Mouse (Mus musculus) thymus, postnatal 36 days (tissue): Measurements from ENCODE around the gene Tmprss12.
A peak's percentile ranks its signal among the peaks of the same experiment; 100 is the strongest.
"Not testable (repeated sequence)": the region's sequence is repeated elsewhere in the genome, so short reads cannot be mapped to it uniquely, and the experiment has no call there.

Experiments used
- DNase-seq, 2 experiments: peaks; one replicate each; pipeline ENCODE4 v3.0.0; 2022; ENCODE audit warnings: mixed read lengths in 2 of 2

The Tmprss12 gene

DNA sequence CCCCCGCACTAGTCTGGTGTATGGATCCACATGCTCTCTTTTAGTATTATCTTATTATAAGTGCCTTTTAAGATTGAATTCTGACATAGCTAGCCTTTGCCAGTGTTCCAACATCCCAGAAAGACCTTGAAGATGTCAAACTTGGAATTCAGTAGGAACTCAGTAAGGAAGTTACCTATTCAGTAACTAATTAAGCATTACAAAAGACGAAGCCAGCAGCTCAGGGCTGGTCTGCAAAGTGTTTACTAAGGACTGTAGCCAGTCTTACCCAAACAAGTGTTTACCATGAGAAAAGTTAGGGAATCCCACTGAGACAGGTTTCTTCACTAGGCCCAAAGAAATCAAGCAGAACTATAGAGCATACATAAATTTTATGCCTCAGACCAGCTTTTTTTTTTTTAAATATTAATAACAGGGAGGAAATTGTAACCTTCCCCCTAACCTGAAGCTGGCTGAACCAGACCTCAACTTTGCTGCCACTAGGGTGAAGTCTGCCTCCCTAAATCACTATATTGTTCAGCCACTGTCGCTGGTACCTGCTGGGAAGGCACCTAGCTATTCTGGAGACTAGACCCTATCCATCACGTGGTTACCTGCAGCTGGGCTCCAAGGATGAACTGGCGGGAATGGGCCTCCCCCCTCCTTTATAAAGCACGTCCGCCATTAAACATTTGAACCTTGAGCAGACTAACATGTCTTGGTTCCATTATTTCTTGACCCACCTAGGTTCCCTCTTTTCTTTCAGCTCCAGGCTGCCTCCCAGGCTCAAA, 5.7 kb upstream of the Tmprss12 start:
- DNase-seq, result no peak

DNA sequence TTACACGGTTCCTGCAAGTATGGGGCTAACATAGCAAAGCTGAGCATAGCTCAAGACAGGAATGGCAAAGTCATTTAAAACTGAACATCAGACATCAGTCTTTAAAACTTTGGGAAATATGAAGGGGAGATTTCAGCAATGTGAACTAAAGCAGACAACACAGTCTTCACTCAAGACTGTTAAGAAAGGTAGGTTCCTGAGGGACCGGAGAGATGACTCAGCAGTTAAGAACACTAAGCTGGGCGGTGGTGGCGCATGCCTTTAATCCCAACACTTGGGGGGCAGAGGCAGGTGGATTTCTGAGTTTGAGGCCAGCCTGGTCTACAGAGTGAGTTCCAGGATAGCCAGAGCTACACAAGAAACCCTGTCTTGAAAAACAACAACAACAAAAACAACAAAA, 4.2 kb upstream of the Tmprss12 start:
- DNase-seq, result no peak

DNA sequence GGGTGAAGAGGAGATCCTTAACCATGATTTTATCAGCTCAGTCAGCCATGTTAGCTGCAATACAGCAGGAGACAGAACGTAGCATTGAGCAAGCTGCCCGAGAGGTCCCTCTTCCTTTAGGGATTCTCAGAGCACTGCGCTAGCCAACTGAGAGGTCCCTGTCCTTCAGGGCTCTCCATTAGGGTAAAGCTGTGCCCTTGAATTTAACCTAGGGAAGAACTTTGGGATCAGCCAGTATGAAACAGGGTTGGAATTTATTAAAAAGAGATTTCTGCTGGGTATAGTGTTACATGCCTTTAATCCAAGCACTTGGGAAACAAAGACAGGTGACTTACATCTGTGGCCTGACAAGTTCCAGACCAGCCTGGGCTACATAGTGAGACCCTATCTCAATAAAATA, 3.1 kb upstream of the Tmprss12 start:
- no peak for DNase-seq

DNA sequence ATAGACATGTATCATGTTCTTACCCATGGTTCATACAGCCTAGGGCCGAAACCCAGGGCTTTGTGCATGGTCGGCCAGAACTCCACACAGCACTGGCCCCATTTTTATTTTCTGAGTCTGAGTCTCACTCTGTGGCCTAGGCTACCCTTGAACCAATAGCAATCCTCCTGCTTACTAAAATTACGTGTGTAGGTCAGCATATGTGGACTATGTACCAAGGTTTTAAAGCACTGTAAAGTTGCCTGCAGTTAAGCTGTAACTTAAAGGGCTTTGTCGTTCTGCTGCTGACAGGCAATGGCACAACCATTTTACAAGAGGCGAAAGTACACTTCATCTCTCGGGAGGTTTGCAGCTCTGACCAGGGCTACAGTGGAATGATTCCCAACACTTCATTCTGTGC, 8.3 kb downstream of the Tmprss12 start:
- DNase-seq, result no peak

DNA sequence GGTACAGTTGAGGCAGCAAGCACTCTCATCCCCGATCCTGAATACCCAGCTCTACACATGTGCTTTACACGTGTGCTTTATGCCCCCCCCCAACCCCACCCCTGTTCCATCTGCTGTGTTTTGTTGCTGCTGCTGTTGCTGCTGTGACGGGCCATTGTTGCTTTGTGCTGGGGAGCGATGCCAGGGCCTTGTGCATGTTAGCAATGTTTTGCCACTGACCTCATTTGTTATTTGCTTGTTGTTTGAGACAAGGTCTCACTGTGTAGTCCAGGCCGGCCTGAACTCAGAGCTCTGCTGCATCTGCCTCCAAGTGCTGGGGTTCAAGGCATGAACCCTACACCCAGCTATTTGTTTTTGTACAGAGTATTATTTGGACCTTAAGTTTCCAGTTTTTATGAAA, 10.2 kb downstream of the Tmprss12 start:
- no peak for DNase-seq

DNA sequence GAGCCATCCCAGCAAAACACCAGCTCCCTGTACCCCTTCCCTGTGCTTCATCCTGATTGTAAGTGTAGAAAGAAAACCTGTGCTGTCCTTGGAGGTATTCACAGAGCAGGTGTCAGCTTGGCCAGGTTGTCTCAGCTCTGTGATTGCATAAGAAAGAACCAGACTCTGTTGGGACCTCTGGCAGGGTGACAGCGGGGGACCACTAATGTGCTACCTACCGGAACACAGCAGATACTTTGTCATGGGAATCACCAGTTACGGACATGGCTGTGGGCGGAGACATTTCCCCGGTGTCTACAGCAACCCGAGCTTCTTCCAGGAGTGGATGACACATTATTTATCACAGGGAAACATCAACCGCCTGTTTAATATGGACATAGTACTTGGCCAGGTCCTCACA, 11.7 kb downstream of the Tmprss12 start:
- no peak for DNase-seq

DNA sequence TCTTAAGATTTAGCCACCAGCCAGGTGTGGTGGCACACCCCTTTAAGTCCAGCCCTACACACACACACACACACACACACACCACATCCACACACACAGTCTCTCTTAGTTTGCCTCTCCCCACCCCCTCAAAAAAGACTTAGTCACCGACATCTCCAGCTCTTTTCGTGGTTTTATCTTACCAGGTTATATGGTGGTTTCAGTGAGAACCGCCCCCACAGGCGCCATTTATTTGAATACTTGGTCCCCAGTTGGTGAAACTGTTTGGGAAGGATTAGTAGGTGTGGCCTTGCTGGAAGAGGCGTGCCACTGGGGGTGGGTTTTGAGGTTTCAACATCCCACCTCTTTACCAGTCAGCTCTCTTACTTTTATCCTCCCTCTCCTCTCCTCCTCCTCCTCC, 17.2 kb downstream of the Tmprss12 start:
- no peak for DNase-seq

DNA sequence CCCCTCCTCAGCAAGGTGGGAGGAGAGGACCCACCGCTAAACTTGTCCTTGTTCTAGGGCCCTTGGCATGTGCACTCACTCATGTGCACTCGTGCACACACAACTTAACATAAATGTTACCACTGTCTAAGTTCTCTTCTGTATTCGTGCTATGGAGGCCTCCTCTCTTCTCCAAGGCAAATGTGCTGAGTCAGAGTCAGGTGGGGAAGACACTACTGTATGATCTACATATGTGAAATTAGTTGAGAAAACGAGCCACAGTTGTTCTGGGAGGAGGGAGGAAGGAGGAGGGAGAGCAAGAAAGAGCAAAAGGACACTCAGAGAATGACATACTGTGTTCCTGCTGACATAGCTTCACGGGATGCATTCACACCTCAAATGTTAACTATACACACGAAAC, 19.9 kb downstream of the Tmprss12 start:
- DNase-seq, result no peak

DNA sequence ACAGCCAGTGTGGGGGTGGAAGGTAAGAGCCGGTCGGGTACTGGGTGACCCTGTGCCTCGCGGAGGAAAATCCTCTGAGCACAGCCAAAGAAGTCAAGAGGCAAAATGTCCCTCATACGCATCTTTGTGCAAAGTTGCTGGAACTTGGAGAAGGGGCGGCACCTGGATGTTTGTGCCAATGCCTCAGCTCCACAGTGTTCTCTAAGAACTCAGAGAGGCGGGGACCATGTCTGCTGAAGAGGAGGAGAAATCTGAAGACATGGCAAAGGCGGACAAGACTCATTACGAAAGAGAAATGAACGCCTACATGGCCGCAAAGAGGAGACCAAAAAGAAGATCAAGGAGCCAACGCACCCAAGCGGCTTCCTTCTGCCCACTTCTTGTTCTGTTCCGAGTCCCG, 20.9 kb downstream of the Tmprss12 start:
- DNase-seq, result no peak

DNA sequence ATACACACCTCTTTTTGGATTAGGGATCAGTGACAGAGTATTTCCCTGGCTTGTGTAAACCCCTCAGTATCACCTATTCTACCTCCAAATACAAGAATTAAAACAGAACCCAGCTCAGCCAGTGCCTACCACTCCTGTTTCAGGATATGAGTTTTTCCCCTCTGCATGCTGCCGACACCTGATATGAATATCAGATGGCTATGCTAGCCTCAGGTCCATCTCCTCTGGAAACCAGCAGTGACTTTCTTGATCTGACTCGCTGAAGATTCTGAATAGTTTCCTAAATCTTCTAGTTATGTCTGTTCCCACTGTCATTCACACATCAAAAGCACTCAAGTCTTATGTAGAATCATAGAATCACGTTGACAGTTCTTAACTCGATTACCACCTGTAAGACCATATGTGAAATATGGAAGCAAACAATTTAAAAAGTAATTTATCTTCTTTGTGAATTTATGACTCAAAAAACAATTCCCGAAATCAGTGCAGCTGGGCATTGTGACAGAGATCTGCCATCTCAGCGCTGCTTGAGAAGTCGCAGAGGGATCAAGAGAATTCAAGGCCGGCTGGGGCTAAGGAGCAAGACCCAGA, 22.9 kb downstream of the Tmprss12 start:
- DNase-seq, result no peak

DNA sequence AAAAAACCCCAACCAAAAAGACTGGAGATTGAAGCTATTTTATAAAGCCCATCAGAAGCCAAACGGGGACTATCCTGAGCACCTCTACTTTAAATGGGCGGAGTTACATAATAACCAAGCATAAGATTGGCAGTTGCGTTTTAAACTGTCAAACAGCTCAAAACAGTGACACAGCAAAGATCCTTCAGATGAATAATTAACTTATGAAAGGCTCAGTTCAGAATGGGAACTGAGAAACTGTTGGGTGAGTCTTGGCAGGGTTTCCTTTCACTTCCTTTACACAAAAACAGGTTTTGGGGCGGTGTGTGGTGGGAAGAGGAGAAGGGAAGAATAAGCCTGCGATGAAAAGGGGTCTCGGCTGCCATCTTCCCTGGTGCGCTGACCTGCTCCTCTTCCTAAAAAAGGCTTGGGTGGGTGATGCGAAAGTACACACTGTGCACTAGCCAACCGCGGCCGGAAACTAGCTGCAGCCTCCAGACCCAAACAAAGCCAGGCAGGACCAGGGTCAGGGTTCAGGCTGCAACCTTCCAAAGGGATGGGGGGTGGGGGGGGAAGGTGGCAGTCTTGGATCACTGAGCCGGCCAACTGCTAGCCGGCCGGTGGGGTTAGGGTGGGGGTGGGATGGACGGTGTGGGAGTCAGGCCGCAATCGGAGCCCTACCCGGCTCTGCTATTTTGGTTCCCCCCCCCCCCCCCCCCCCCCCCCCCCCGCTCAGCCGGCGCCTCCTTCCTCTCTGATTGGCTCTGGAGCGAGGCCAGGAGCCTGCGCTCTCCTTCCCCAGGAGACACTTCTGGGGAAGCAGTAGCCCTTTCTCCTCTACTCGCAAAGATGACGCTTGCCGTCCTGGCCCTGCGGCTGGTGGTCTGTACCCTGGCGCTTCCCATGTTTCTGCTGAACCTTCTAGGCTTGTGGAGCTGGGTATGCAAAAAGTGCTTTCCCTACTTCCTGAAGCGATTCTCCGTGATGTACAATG, 23.7 kb downstream of the Tmprss12 start, which contains the start of gene Mettl7a1:
TSS of gene Mettl7a1 (plus strand) at position 122 of the 973 bp plus-strand sequence.
- DNase-seq, result peak; percentile 56 to 73

DNA sequence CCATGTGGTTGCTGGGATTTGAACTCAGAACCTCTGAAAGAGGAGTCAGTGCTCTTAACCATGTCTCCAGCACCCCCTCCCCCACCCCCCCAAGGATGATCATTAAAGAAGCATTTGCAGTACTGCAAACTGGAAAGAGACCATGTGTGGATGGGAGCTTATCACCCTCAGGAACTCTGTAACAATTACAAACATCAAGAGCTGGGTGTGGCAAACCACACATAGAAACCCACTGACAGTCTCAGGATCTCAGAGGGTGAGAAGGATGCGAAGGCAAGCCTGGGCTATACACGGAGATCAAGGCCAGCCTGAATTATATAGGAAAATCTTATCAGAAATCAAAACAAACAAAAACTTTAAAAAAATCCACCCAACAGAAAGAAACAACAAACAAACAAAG, 25.6 kb downstream of the Tmprss12 start:
- DNase-seq, result no peak

DNA sequence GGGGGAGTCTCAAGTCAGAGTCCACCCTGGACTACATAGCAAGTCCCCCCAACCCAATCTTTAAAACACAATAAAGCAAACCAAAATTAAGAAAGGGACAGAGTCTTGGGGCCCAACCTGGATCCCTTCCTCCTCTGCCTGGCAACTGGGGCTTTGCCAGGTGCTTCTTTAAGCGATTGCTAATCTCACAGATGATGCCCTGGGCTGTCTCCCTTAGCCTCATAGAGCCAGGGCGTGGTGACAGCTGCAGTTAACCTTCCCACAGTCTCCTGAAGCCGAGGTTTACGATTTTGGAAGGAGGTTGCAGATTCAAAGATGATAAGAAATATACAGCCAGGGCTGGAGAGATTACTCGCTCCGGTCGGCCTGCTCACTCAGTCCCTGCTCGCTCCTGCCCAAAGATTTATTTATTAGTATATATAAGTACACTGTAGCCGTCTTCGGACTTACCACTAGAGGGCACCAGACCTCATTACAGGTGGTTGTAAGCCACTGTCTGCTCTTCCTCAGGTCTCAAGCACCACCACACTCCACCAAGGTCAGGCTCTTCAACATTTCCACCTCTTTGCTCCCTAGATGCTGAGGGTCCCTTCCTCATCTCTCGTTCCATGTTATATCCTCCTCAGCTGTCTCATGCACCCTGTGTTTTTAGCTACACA, 26.9 kb downstream of the Tmprss12 start:
- DNase-seq, result peak; percentile 19 to 22

DNA sequence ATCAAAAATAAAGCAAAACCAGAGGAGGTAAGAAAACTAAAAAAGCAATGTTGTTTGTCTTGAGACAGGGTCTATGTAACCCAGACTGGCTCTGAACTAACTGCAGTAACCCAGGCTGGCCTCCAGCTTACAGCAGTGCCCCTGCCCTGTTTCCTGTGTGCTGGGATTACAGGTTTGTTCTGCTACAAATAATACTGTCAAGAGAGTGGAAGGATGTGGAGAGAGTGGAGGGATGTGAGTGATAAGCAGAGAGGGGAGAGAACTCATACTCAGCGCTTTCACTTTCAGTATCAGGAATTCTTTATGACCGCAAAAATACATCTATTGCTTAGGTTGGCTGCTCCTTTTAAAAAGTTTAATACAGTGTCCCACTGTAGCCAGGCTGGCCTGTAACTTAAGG, 31.7 kb downstream of the Tmprss12 start:
- no peak for DNase-seq

DNA sequence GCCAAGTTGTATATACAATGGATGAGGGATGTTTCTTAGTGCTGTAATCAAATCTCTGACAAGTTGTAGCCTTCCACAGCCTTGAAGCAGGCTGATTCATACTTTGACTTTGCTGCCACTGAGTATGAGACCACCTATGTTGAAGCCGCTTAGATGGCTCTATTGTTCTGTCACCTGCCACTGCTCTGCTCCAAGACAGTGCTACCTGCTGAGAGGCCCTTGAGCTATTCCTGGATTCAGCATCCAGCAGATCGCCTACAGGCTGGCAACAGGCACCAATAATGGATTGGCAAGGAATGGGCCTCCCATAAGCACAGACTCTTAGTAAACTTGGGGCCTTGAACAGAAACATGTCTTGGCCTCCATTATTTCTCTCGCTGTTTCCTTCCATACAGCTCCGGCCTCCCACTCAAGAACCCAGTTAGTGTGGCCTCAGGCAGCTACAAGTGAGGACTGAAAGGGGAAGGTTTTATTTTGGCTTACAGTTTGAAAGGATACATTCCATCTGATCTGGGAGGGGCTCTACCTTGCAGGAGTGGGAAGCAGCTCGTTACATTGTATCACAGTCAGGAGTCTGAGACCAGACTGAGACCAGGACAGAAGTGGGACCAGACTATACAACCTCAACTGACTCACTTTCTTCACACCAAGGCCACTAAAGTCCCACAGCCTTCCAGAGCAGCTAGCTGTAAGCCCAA, 34.0 kb downstream of the Tmprss12 start:
- DNase-seq, result no peak

DNA sequence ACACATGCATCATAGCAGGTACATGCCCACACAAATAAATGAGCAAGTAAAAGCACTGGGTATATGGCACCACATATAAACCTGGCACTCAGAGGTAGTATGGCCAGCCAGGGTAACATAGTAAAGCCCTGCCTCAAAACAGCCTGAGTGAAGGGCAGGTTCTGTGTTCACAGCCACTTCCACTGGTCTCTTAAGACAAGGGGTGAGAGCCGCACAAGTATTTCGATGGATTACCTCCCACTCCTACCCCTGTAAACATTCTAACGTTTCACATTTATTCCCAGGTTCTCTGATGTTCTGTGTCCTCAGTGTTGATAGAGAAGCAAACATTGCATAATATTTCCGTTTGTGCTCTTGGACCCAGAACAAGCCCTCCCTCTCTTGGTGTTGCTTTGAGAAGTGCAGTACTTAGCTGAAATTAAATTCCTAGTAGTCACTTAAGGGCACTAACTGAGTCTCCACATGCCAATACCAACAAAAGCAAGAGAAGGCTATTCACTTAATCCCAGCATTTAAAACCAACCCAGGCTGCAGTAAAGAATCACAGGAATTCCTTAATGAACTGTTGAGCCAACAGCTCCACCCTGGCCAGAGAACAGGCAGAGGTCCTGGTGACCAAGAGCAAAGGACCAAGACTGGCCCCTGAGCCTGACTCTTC, 37.5 kb downstream of the Tmprss12 start:
- DNase-seq, result not testable (repeated sequence)

DNA sequence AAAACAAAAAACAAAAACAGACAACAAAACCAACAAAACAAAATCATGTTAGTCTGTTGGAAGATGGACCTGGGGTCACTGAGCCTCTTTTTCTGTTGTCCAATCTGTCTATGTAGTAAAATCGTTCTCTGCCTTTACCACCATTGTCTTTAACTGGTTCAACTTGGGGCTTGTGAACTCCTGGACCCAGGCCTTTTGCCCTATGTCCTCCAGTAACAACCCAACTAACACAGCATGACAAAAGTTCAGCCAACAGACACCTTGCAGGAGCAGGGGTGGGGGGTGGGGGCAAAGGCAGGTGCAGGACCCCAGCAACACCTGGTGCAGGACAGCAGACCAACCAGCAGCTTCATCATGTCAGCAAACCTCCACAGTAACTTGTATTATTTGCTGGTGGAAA, 39.2 kb downstream of the Tmprss12 start:
- no peak for DNase-seq

DNA sequence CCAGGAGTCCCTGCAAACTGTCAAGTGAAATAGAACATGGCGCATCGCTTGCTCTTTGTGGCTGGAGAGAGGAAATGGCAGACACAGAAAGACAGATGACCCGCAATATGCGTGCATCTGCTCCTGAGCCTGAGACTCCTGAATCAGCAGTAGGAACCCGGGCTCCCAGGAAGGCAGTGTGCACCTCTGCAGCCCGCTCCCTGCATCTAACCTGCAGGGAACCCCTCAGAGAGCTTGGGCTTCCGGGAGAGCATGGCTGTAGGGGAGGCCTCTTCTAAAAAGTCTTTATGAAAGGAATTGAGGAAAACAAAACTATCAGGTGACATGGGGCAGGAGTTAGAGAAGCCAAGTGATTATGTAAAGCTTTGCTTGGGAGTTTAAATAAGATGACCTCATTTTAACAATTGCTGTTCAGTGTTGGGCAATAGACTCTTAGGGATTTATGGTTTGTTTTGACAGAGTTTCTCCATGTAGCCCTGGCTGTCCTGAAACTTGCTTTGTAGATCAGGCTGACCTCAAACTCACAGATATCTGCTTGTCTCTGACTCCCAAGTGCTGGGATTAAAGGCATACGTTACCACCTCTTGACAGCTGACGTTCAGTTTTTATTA, 39.8 kb downstream of the Tmprss12 start:
- DNase-seq, result no peak

DNA sequence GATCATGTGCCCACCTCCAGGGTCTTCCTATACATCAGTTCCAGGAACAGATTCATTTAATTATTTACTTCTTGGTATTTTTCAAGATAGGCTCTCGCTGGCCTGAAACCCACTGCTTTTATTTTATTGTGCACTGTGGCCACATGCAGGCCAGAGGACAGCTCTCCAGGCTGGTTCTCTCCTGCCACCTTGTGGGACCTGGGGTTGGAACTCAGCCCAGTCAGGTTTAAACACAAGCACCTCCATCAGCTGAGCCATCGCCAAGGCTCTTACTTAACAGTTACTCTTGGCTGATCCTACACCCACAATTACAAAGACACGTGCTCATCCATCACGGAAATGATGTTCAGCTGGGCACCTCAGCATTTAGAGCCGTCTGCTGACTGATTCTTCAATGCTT, 40.5 kb downstream of the Tmprss12 start:
- no peak for DNase-seq

DNA sequence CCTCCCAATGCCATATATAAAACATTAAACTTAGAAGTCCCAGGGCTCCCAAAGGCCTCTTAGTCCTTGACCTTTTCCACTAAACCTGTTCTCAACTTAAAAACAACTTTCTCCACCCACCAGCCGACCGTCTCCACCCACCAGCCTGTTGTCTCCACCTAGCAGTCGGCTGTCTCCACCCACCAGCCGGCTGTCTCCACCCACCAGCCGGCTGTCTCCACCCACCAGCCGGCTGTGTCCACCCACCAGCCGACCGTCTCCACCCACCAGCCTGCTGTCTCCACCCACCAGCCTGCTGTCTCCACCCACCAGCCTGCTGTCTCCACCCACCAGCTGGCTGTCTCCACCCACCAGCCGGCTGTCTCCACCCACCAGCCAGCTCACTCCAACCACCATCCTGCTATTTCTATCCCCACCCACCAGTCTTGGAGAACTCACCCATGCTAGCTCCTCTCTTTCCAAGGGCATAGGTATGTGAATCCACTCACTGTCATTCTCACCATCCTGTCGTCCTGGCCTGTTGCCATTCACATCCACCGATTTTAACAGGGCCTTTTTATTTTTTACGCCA, 43.5 kb downstream of the Tmprss12 start:
- DNase-seq, result no peak

DNA sequence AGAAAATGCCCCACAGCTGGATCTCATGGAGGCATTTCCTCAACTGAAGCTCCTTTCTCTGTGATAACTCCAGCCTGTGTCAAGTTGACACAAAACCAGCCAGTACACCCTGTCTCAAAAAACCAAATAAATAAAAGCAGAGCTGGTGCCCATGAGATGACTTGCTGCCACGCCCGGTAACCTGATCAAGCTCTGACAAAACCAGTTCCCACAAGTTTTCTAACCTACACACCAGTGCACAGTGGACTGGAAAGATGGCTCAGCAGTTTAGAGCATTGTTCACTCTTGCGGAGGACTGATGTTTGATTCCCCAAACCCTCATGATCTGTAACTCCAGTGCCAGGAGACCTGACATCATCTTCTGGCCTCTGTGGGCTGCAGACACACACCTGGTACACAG, 44.6 kb downstream of the Tmprss12 start:
- no peak for DNase-seq
